Mouse (Mus musculus): ENCODE measurements around the gene Neurl1a.

Gene Neurl1a

GRCm38 (mm10) chr19:47211609-47212312, 33.1 kb downstream of the Neurl1a start:
- no peak for DNase-seq (ENCODE audit: extremely low spot score)

DNA sequence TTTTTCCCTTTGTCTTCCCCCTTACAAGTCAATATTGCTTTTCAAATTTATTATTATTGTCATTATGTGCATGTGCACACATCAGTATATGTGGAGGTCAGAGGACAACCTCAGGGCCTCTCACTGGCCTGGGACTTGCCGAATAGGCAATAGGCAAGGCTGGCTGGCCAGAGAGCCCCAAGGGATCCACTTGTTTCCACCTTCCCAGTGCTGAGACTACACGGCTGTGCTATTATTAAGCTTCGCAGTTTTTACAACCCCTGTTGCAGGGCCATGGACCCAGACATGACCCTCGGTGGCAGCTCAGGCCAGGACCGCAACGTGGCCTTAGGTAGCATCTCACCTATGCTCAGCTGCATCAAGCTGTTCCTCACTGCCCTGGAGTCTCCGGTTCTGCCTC, 33.8 kb downstream of the Neurl1a start:
- DNase-seq (ENCODE audit: extremely low spot score) = no peak

- no peak for DNase-seq (ENCODE audit: extremely low spot score)
Measured at GRCm38 (mm10) chr19:47213470-47213869, 34.9 kb downstream of the Neurl1a start.

- DNase-seq (ENCODE audit: extremely low spot score) = no peak
Measured at GRCm38 (mm10) chr19:47216766-47217165, 38.1 kb downstream of the Neurl1a start.

DNA sequence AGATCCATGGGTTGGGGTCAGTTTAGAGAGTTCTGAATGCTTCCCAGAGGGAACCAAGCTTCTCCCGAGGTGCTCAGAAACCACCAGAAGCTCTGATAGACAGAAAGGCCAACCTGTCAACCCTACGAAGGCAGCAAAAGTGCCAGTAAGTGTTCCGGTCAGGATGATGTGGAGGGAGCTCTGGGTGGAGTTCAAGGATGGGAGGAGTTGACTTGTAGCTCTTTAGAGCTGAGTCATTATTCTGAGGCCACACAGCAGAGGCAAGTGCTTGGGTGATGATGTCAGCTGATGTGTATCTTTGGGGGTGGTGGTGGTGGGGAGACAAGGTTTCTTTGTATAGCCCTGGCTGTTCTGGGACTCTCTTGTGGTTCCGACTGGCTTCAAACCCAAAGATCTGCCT, 41.0 kb downstream of the Neurl1a start:
- no peak for DNase-seq (ENCODE audit: extremely low spot score)

GRCm38 (mm10) chr19:47220232-47220631, 41.6 kb downstream of the Neurl1a start:
- no peak for DNase-seq (ENCODE audit: extremely low spot score)

GRCm38 (mm10) chr19:47221006-47221405, 42.4 kb downstream of the Neurl1a start:
- DNase-seq (ENCODE audit: extremely low spot score) = no peak

- no peak for DNase-seq (ENCODE audit: extremely low spot score)
Measured at GRCm38 (mm10) chr19:47221500-47222153, 43.0 kb downstream of the Neurl1a start.

DNA sequence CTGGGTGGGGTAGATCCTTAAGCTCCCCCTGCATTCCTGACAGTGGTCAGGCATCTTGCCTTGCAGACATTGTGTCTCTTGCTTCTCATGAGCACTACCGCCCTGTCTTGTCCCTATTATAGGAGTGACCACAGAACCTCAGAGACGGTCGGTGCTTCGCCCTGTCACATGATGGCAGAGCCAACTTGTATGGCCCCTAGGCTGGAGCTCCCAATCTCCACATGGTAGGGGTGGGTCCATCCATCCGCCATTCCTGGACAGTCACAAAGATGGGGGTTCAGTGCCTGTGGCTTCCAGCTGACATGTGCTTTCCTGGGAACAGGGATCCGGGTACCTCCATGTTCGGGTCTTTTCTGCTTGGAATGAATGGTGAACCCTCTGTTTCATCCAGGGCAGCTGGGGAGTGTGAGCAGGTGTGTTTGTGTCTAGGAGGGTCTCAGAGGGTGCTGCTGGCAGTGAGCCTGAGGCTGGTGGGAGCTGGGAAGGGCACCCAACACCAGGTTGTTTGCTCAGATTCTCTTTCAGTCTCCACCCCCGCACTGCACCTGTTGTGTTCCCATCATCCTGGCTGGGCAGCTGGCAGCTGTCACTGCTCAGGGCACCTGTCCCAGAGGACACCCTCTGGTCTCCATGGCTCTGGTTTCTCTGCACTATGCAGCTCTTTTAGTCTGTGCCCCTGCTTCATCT, 43.7 kb downstream of the Neurl1a start:
- no peak for DNase-seq (ENCODE audit: extremely low spot score)

- no peak for DNase-seq (ENCODE audit: extremely low spot score)
Measured at GRCm38 (mm10) chr19:47222841-47223557, 44.4 kb downstream of the Neurl1a start.

GRCm38 (mm10) chr19:47224743-47225142, 46.1 kb downstream of the Neurl1a start:
- DNase-seq (ENCODE audit: extremely low spot score) = no peak

DNA sequence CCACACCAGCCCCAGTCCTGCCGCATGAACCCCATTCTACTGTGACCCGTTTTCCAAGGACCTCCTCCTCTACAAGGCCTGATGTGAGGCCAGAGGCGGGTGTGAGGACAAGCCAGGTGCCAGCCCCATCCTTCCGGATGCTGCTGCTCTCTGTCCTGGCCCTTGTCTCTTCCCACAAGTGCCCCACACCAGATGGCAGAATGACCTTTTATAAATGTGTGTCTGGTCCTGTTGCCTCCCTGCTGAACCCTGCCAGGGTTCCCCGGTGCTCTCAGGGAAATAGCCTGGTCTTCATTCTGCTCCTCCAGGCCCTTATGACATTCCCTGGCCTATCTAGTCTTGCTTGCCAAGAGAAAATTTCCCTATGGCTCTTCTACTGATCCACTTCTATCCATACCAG, 47.2 kb downstream of the Neurl1a start:
- no peak for DNase-seq (ENCODE audit: extremely low spot score)

DNA sequence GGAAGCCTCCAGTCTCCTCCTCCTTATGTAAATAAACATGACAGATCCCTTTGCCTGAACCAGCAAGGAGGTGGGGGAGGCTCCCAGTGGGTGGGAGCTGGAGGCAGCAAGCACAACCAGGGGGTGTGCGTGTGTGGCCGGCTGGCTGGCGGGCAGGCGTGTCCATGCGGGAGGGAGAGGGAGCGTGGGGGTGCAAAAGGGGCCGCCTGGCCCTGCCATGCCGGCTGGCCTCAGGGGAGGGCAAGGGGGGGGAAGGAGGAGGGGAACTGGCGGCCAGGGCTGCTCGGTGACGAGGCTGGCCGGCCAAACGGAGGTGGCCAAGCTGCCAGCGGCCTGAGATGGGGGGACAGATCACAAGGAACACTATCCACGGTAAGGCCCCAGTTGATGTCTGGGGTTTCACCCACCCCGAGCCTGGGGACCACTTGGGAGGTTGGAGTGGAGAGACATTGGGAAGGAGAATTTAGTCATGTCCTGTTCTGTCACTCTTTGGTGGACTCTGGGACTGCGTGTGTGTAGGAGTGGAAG, 50.2 kb downstream of the Neurl1a start:
- DNase-seq (ENCODE audit: extremely low spot score) = peak; percentile 58

DNA sequence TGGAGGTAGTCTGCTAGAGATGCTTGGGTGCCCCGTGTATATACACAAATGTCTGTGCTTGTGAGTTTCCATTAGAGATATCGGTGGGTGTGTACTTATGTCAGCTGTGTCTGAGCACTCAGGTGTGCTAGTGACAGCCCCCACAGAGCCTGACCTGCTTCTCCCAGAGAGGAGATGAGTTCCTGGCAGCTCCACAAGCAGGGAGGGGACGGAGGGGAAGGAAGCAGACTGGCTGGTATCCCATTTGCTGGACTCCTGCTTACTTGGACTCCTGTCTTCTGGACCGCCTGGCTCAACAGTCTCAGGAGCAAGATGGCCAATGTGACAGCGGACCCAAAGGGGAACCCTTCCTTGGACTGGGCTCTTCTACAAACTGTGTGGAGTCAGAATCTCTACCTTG, 50.8 kb downstream of the Neurl1a start:
- DNase-seq (ENCODE audit: extremely low spot score) = no peak

DNA sequence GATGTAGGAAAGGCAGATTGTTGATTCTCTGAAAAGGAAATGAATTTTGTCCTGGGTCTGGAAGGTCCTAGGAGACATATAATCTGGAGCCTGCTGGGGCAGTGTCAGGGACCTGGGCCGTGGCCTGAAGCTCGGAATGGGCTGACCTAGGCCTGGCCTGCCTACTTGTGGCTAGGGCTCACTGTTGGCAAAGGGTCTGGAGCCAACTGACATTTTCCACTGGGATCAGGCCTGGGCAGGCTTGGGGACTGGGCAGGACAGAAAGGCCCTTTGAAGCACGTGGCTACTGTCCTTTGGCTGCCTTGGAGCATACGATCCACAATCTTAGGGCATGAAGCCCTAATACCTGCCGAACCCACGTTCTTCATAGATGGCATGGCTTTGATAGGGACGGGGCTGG, 51.5 kb downstream of the Neurl1a start:
- DNase-seq (ENCODE audit: extremely low spot score) = no peak

GRCm38 (mm10) chr19:47230682-47231081, 52.1 kb downstream of the Neurl1a start:
- DNase-seq (ENCODE audit: extremely low spot score) = no peak

DNA sequence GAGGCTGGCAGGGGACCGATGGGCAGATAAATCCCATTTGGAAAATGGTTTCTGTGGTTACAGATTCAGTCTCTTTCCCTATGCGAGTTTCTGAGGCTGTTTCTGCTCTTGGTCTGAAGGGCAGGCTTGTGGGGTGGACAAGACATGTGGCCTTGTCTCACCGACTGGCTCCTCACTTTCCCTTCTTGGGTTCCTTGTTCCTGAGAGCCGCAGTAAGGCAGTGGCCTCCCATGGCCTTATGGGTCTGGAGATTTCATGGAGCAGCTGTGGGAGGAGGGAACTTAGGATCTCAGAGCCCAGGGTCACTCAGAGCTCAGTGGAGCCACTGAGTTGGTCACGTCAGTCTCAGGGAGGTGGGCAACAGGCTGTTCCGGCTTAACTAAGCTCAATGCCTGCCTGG, 52.8 kb downstream of the Neurl1a start:
- DNase-seq (ENCODE audit: extremely low spot score) = no peak

DNA sequence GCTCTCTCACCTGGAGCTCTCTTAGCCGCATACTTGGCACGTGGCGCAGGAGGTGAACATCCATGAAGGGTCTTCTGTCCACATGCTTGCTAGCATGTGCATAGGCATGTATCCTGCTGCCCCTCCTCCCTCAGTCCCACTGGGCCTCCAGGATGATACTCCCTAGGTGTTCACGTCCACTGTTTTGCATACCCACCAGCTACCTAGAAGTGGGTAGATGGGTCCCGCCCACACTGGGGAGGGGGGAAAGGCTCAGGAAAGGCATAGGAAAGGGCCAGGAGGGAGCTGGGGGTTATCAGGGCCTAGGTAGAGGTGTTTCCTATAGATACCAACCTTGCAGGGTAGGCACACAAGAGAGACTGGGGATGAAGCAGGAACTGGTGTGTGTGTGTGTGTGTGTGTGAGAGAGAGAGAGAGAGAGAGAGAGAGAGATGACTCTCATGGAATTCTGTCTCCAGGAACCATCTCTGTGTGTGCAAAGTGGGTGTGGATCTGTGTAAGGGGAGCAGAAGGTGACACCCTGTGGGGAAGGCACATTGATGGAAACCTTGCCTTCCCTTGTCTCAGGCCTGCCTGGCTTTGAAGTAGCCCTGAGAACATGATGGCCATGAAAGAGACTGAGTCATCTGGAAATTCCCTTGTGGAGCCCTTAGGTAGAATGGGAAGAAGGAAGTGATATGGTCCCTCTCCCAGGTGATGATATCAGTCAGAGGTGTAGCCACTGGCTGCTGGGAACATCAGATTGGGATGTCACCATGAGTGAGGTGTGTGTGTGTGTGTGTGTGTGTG, 53.7 kb downstream of the Neurl1a start:
- no peak for DNase-seq (ENCODE audit: extremely low spot score)

- no peak for DNase-seq (ENCODE audit: extremely low spot score)
Measured at GRCm38 (mm10) chr19:47233087-47233486, 54.5 kb downstream of the Neurl1a start.

- peak; percentile 73 for DNase-seq (ENCODE audit: extremely low spot score)
Measured at GRCm38 (mm10) chr19:47240076-47240475, 61.5 kb downstream of the Neurl1a start.

DNA sequence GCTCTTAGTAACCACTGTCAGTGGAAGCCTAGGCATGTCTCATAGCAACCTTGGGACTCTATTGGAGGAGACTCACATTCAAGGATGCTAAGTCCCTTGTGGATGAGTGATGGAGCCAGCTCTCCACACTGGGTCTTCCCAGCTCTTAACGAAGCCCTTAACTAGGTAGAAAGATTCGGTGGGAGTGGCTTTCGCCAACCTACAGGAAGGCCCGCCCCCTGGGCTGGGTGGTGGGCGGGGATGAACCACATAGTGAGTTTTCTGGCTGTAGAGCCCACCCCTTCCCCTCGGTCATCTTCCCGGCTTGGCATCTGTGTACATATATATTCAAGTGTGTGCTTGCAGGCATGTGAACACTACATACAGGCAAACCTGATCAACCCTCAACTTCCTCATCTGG, 62.3 kb downstream of the Neurl1a start:
- DNase-seq (ENCODE audit: extremely low spot score) = no peak

Measured in embryo, embryonic 9.5 days (tissue).